8 mouse cellular contexts compared by ENCODE assay signal in the genomic region with DNA sequence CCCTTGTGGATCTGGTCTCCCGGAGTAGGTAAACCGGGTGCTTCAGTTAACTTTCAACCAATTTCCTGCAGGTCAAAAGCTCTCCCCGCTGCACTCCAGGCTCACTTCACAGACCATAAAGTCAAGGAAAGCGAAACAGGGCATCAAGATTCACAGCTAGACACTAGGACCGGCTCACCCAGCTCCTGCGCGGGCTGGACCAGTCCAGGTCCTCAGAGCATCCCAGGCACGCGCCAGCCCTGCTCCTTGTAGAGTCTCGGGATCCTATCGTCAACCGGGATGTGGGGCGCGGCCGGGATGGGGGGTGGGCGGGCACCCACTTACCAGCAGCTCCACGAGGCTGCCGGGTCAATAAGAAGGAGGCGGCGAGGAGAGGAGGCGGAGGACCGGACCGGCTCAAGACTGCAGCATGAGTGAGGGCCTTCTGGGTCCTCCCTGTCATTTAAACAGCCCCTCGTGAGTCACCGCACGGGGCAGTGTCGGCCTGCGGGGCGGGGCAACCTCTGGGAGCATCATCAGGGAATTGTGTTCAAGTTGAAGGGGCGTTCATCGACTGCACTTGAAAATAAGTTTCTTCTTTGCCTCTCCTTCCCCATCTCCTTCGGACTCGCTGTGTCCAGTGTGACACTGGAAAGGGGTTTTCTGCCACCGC. TPM values are rescaled to one million over a fixed set of nuclear protein-coding genes. Genes with fewer than 3 reads are reported as not detected.
DNase-seq lines count a peak whose midpoint lies in the region; ATAC-seq and TF ChIP-seq lines count a peak whose summit lies in the region.

Gene Lrrc15, minus strand, starts transcription at position 413 of the 652 bp plus-strand sequence.

- peak within 1 kb of the TSS; percentile 66; the same call in 1 of the 2 replicates for H3K9ac ChIP-seq in liver, adult 2 months (ENCODE audit: low read depth, low read length)
- peak within 1 kb of the TSS; percentile 14; the same call in 1 of the 2 replicates for H3K9ac ChIP-seq in embryonic facial prominence, embryonic 14.5 days (ENCODE audit: low read depth, low read length)
- no peak within 1 kb of the TSS for H3K9ac ChIP-seq in intestine, postnatal 0 days (ENCODE audit: low read depth, low read length)
- H3K9ac ChIP-seq in midbrain, postnatal 0 days (replicated peaks; ENCODE audit: low read length, poor library complexity, severe bottlenecking): 0 out of 2 replicates have a peak within 1 kb of the TSS, but pooled peaks have one; percentile 33

- H3K4me1 ChIP-seq in liver, adult 2 months (ENCODE audit: control insufficient read depth, insufficient read depth, low read length): peaks cover 3% of the 10 kb centered on the region
- peaks cover 37% of the 10 kb centered on the region for H3K4me1 ChIP-seq in embryonic facial prominence, embryonic 14.5 days (ENCODE audit: control insufficient read depth, insufficient read depth, low read length)
- peaks cover 3% of the 10 kb centered on the region; the same call in 1 of the 2 replicates for H3K4me1 ChIP-seq in intestine, postnatal 0 days (replicated peaks; ENCODE audit: control insufficient read depth, insufficient read depth, low read length)
- peaks cover 5% of the 10 kb centered on the region; the same call in 1 of the 2 replicates for H3K4me1 ChIP-seq in midbrain, postnatal 0 days (ENCODE audit: insufficient read depth, low read length)

- DNase-seq in liver, adult 2 months (ENCODE audit: extremely low read depth, low read depth, low spot score): no peak
- DNase-seq in liver: no peak
- DNase-seq in embryonic facial prominence, embryonic 14.5 days (ENCODE audit: low spot score): no peak
- DNase-seq in midbrain, postnatal 0 days (ENCODE audit: low spot score): no peak
- DNase-seq in frontal cortex, postnatal 14 days (ENCODE audit: low spot score in 2 of 2): no peak
- DNase-seq in gastrocnemius, postnatal 25 days: no peak
- DNase-seq in cerebellum, postnatal 14 days: no peak

- no peak for TF ChIP-seq POLR2A in liver, adult 2 months (IDR thresholded peaks at IDR 0.05; ENCODE audit: extremely low read depth, insufficient read depth, low read length)

- H3K4me2 ChIP-seq in embryonic facial prominence, embryonic 14.5 days (ENCODE audit: low read depth, low read length): peak within 1 kb of the TSS; percentile 56
- H3K4me2 ChIP-seq in intestine, postnatal 0 days (replicated peaks; ENCODE audit: low read depth): peak within 1 kb of the TSS; percentile 59
- peak within 1 kb of the TSS; percentile 49 for H3K4me2 ChIP-seq in midbrain, postnatal 0 days (ENCODE audit: low read depth, low read length, poor library complexity, severe bottlenecking)

- WGBS in liver, adult 2 months: 12% methylated on average over 34 of the region's 34 CpGs
- 10% methylated on average over 31 of the region's 34 CpGs for WGBS in embryonic facial prominence, embryonic 14.5 days
- WGBS in intestine, postnatal 0 days: 4% methylated on average over 34 of the region's 34 CpGs
- 7% methylated on average over 34 of the region's 34 CpGs for WGBS in midbrain, postnatal 0 days

- peaks cover 7% of the 10 kb centered on the region for H3K27me3 ChIP-seq in liver, adult 2 months (ENCODE audit: control insufficient read depth, insufficient read depth, low read length)
- H3K27me3 ChIP-seq in embryonic facial prominence, embryonic 14.5 days (replicated peaks; ENCODE audit: control insufficient read depth, insufficient read depth, low read length): peaks cover 23% of the 10 kb centered on the region
- peaks cover 20% of the 10 kb centered on the region for H3K27me3 ChIP-seq in intestine, postnatal 0 days (replicated peaks; ENCODE audit: control insufficient read depth, insufficient read depth, low read length)
- H3K27me3 ChIP-seq in midbrain, postnatal 0 days (ENCODE audit: insufficient read depth, low read length): peaks cover 13% of the 10 kb centered on the region

- TF ChIP-seq CTCF in liver, adult 2 months (IDR thresholded peaks at IDR 0.05; ENCODE audit: low read depth, low read length): 0 out of 2 replicates have a peak, but pooled peaks have one; percentile 15
- peak; percentile 55 for TF ChIP-seq CTCF in intestine, postnatal 0 days (IDR thresholded peaks at IDR 0.05; ENCODE audit: low read depth)
- TF ChIP-seq CTCF in midbrain, postnatal 0 days (IDR thresholded peaks at IDR 0.05): peak; percentile 44

- no peaks in the 10 kb centered on the region for H3K36me3 ChIP-seq in liver, adult 2 months (ENCODE audit: control insufficient read depth, insufficient read depth, low read length)
- no peaks in the 10 kb centered on the region for H3K36me3 ChIP-seq in embryonic facial prominence, embryonic 14.5 days (ENCODE audit: control insufficient read depth, insufficient read depth, low read length)
- no peaks in the 10 kb centered on the region for H3K36me3 ChIP-seq in intestine, postnatal 0 days (ENCODE audit: control insufficient read depth, insufficient read depth)
- no peaks in the 10 kb centered on the region for H3K36me3 ChIP-seq in midbrain, postnatal 0 days (ENCODE audit: insufficient read depth, low read length)

- ATAC-seq in embryonic facial prominence, embryonic 14.5 days (ENCODE audit: low read depth): no peak
- ATAC-seq in intestine, postnatal 0 days: no peak
- ATAC-seq in midbrain, postnatal 0 days (ENCODE audit: low FRiP score): no peak

- no peak within 1 kb of the TSS for H3K27ac ChIP-seq in liver, adult 2 months (replicated peaks; ENCODE audit: insufficient read depth, low read depth, low read length)
- H3K27ac ChIP-seq in embryonic facial prominence, embryonic 14.5 days (replicated peaks; ENCODE audit: low read depth, low read length): no peak within 1 kb of the TSS
- no peak within 1 kb of the TSS for H3K27ac ChIP-seq in intestine, postnatal 0 days (ENCODE audit: low read depth, low read length)
- H3K27ac ChIP-seq in midbrain, postnatal 0 days (ENCODE audit: low read depth, low read length): no peak within 1 kb of the TSS

- no peaks in the 10 kb centered on the region for H3K9me3 ChIP-seq in embryonic facial prominence, embryonic 14.5 days (ENCODE audit: control insufficient read depth, low read length)
- no peaks in the 10 kb centered on the region for H3K9me3 ChIP-seq in intestine, postnatal 0 days (ENCODE audit: control insufficient read depth)
- H3K9me3 ChIP-seq in midbrain, postnatal 0 days (ENCODE audit: low read length): no peaks in the 10 kb centered on the region

- H3K79me2 ChIP-seq in liver, adult 2 months (ENCODE audit: control insufficient read depth, insufficient read depth, low read length): no peaks in the 10 kb centered on the region

- H3K4me3 ChIP-seq in liver, adult 2 months (ENCODE audit: insufficient read depth, low read depth, low read length): peak within 1 kb of the TSS; percentile 11; the same call in 1 of the 2 replicates
- H3K4me3 ChIP-seq in embryonic facial prominence, embryonic 14.5 days (ENCODE audit: low read depth, low read length): peak within 1 kb of the TSS; percentile 30
- H3K4me3 ChIP-seq in intestine, postnatal 0 days (ENCODE audit: low read depth, low read length): peak within 1 kb of the TSS; percentile 29
- H3K4me3 ChIP-seq in midbrain, postnatal 0 days (ENCODE audit: low read depth, low read length): peak within 1 kb of the TSS; percentile 29

RNA-seq across cellular contexts. Expression of gene Lrrc15, which starts in this region (rescaled TPM):
- total RNA-seq in liver, adult 2 months (2014; rRNA removed): 0.07 TPM in 1 of 2 replicates, not detected in the other
- polyA plus RNA-seq in liver, adult 2 months (2012; rRNA removed): 0.02 TPM in 1 of 2 replicates, not detected in the other
- 2.3 and 2.7 TPM in 2 replicates for polyA plus RNA-seq in embryonic facial prominence, embryonic 14.5 days (2014; fragmentation: Nextera tagmentation; extraction: Ambion mirVana)
- 0.30 and 0.34 TPM in 2 replicates for polyA plus RNA-seq in intestine, postnatal 0 days (2015; fragmentation: Nextera tagmentation; extraction: Ambion mirVana)
- 0.28 and 0.60 TPM in 2 replicates for total RNA-seq in midbrain, postnatal 0 days (2014; rRNA removed)
- polyA plus RNA-seq in midbrain, postnatal 0 days (2015; fragmentation: Nextera tagmentation; extraction: Ambion mirVana): 0.11 and 0.15 TPM in 2 replicates
- total RNA-seq in gastrocnemius, postnatal 25 days (2021): under 1 TPM; 0.10 to 0.16 TPM
